Mouse (Mus musculus) neural tube, embryonic 14.5 days (tissue): ENCODE results near the gene Gm14692. TPM values are rescaled to one million over a fixed set of nuclear protein-coding genes. Genes with fewer than 3 reads are reported as not detected.
"Not testable (repeated sequence)": the region's sequence is repeated elsewhere in the genome, so short reads cannot be mapped to it uniquely, and the experiment has no call there.

Experiments
- ATAC-seq: fragments of 200-750 bp; cut with Nextera tagmentation; 2 replicates; pipeline ENCODE4 v1.8.0; 2017; ENCODE audit warnings: low read depth, mild to moderate bottlenecking, moderate TSS enrichment, moderate library complexity
- H3K27ac ChIP-seq: fragments of 300-500 bp; sonication (generic); 2 replicates; pipeline ENCODE4 v1.5.1; 2014; ENCODE audit warnings: low read depth, mild to moderate bottlenecking, control low read depth, low read length, moderate library complexity, mixed read lengths
- H3K27me3 ChIP-seq: fragments of 300-500 bp; sonication (generic); 2 replicates; pipeline ENCODE4 v1.6.1; 2014; ENCODE audit warnings: low read length; ENCODE audit not compliant: control insufficient read depth, insufficient read depth
- H3K36me3 ChIP-seq: fragments of 300-500 bp; sonication (generic); 2 replicates; pipeline ENCODE4 v1.6.1; 2014; ENCODE audit warnings: low read length, mixed read lengths; ENCODE audit not compliant: control insufficient read depth, insufficient read depth
- H3K4me1 ChIP-seq: fragments of 300-500 bp; sonication (generic); 2 replicates; pipeline ENCODE4 v1.6.1; 2014; ENCODE audit warnings: low read length; ENCODE audit not compliant: control insufficient read depth, insufficient read depth
- H3K4me2 ChIP-seq: fragments of 300-500 bp; sonication (generic); 2 replicates; pipeline ENCODE4 v1.6.1; 2014; ENCODE audit warnings: mild to moderate bottlenecking, low read depth, low read length, control low read depth
- H3K4me3 ChIP-seq: fragments of 300-500 bp; sonication (generic); 2 replicates; pipeline ENCODE4 v1.5.1; 2014; ENCODE audit warnings: low read depth, low read length, control low read depth, mixed read lengths
- H3K9ac ChIP-seq: fragments of 300-500 bp; sonication (generic); replicated peaks from 2 replicates; pipeline ENCODE4 v1.6.1; 2014; ENCODE audit warnings: low read depth, mild to moderate bottlenecking, control low read depth, low read length, mixed read lengths
- H3K9me3 ChIP-seq: fragments of 300-500 bp; sonication (generic); 2 replicates; pipeline ENCODE4 v1.6.1; 2016; ENCODE audit warnings: low read length; ENCODE audit not compliant: control insufficient read depth
- WGBS: fragments of 180-500 bp; shearing (Covaris S2); extraction: QIAGEN DNeasy Blood & Tissue Kit; methylation state at CpG from one replicate; pipeline ENCODE4 v1.1.7; 2014; 5-methylcytosine and 5-hydroxymethylcytosine counted together
- polyA plus RNA-seq: library from polyadenylated mRNA; unstranded; fragments of >200 nt; fragmentation: Nextera tagmentation; extraction: Ambion mirVana; gene quantifications from 2 replicates; pipeline ENCODE4 v1.2.1, GENCODE M21; 2014

Gm14692 gene
- not detected in 2 replicates for polyA plus RNA-seq

DNA sequence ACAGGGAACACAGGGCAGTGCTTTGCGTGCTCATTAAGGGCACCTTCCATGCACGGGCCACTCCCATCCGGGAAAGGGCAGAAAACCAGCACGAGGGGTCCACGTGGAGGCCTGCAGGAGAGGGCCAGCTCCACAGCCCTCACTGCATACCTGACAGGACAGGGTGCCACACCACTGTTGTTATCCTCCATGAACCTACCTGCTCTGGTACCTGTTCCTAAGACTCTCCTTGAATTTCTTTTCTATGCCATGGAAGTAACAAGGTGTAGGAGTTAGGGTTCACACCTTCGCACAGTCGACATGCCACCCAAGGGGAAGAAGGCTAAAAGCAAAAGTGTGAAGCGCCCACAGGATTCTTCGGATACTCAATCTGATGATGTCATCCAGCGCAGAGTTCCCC lies at the start of gene Gm14692:
Gm14692 (plus strand) TSS at position 301 of the 400 bp plus-strand sequence.
- not testable (repeated sequence) for H3K4me2 ChIP-seq, ATAC-seq, H3K36me3 ChIP-seq, H3K9ac ChIP-seq, H3K4me1 ChIP-seq, H3K9me3 ChIP-seq, H3K27ac ChIP-seq, H3K27me3 ChIP-seq, H3K4me3 ChIP-seq
- WGBS, result 79% methylated on average over 3 of the region's 10 CpGs

DNA sequence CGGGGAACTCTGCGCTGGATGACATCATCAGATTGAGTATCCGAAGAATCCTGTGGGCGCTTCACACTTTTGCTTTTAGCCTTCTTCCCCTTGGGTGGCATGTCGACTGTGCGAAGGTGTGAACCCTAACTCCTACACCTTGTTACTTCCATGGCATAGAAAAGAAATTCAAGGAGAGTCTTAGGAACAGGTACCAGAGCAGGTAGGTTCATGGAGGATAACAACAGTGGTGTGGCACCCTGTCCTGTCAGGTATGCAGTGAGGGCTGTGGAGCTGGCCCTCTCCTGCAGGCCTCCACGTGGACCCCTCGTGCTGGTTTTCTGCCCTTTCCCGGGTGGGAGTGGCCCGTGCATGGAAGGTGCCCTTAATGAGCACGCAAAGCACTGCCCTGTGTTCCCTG lies 2.0 kb upstream of the Gm14692 start, which contains the start of gene Gm1140:
Gm1140 (minus strand) TSS at position 101 of the 400 bp plus-strand sequence.
- not testable (repeated sequence) for H3K4me2 ChIP-seq, H3K36me3 ChIP-seq, ATAC-seq, H3K9me3 ChIP-seq, H3K4me3 ChIP-seq, H3K4me1 ChIP-seq, H3K27ac ChIP-seq, H3K9ac ChIP-seq, H3K27me3 ChIP-seq
- WGBS, result 67% methylated on average over 5 of the region's 11 CpGs

Other genes with a start within 250 kb of the Gm14692 start
- gene Gm1140, start 2.1 kb upstream of the Gm14692 start, polyA plus RNA-seq, result not detected in 2 replicates
- not detected in 2 replicates for gene 4933436I01Rik, start 225.8 kb downstream of the Gm14692 start, polyA plus RNA-seq